Mouse (Mus musculus) stomach, postnatal 0 days (tissue): ENCODE data around the gene Rassf2.

Experiments used
- CTCF ChIP-seq: IDR thresholded peaks from 2 replicates; pipeline ENCODE4 v1.5.1; 2016; ENCODE audit warnings: antibody characterized with exemption, low read depth, mild to moderate bottlenecking, moderate library complexity
- EP300 ChIP-seq: optimal IDR thresholded peaks from 2 replicates; pipeline ENCODE3; 2016; ENCODE audit warnings: antibody characterized with exemption

DNA sequence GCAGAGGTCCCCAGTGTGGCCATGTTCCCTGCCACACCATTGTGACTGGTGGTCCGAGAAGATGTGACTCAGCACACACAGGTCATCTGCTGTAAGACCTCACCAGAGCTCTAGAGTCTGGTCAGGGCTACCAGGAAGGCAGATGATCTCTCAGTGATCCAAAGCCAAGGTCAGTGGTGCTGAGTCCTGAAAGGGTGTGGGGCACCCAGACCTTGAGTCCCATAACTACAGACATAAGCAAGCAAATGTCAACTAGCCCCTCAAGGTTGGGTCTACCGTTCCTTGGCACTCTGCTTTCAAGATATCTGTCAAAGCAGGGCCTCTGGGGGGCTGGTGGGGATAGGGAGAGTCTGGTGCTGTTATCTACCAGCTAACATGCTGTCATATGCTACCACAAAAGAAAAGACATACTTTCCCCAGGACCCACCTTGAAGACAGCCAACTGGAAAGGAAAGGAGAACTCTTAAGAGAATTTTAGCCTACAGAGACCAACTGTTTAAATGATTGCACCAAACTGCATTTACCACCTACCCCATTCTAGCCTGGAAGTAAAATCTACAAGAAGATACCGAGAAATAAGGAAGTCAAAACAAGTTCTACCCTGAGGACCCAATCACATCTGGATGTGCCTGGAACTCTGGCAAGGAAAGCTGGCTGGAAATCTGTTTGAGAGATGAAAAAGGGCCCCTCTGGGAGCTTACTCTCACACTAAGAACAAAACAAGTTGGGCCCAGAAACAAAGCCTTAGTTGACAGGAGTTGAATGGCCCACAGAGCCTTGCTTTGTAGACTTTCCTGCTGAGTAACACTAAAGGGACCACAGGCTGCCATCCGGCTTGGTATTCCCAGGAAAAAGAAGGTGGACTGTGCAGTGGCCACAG lies 4.8 kb upstream of the Rassf2 start:
- no peak for TF ChIP-seq CTCF
- no peak for TF ChIP-seq EP300
